Mouse (Mus musculus) left cerebral cortex, postnatal 25 days (tissue): ENCODE results near the gene A230050P20Rik. TPM values are rescaled to one million over a fixed set of nuclear protein-coding genes. Genes with fewer than 3 reads are reported as not detected.
A peak's percentile ranks its signal among the peaks of the same experiment; 100 is the strongest.

Experiments used
- DNase-seq, 2 experiments: peaks; one replicate each; pipeline ENCODE4 v3.0.0; 2022; ENCODE audit warnings: low spot score in 2 of 2, mixed read lengths in 1 of 2
- intact Hi-C: fragments of 180-260 bp; cut with DNase I; formaldehyde crosslinking; loops from one replicate; pipeline ENCODE4 v1.15.1; 2025
- total RNA-seq, 2 experiments: library from RNA; stranded (reverse); gene quantifications; 2 replicates each; pipeline ENCODE4 v1.2.3; 2021

A230050P20Rik gene
- total RNA-seq, 2 experiments from 2014 or later: 60.1 to 69.1 TPM

DNA sequence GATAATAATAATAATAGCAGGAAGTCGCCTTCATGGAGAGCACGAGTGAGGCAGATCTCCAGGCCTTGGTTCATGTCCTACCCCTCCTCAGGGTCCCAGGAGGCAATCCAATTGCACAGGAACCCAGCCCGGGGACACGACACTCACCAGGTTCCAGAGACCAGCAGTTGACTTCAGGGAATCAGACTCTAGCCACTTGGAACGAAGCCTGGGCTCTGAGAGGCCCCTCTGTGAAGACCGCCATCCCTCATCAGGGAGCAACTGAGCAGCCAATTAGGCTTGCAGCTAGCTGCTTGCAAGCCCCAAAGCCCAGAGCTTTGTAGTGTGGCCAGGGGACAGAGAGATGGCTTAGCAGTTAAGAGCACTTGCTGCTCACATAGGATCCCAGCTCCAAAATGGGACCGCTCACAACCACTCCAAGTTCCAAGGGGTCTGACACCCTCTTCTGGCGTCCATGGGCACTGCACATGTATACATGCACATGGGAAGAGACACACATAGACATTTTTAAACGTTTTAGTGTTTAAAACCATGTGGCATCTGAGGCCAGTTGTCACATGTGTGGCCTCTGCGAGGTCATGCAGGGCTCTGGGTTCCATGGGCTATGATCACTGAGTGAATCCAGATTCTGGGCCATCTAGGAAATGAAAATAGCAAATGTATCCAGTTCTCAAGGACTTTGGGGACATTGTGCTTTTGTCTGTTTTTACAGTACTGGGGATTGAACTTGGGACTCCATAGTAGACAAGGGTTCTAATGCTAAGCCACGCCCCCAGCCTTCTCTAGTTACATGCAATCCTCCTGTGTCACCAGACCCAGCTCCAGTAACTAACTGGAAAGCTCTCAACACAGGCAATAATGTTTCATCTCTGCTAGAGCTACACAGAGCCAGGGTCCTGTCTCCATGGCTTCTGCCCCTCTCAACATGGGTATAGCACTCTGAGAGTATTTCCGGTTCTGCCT lies 2.0 kb downstream of the A230050P20Rik start:
- intact Hi-C loops: no loop called here
- DNase-seq: no peak

DNA sequence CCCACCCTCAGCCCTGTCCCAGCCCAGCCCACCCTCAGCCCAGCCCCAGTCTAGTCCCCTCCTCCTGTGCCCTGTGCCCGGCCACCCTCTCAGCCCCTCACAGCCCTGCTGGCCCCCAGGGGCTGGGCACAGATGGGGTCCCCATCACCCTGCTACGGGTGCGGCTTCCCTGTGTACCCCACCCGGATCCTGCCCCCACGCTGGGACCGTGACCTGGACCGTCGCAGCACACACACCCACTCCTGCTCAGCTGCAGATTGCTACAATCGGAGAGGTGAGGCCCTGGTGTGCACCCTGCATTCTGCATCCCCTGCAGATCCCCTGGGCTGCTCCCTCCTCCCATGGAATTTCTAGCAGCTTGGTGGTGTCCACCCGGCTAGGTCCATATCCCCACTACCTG lies 4.5 kb downstream of the A230050P20Rik start:
- DNase-seq: no peak
- intact Hi-C loops: no loop called here

DNA sequence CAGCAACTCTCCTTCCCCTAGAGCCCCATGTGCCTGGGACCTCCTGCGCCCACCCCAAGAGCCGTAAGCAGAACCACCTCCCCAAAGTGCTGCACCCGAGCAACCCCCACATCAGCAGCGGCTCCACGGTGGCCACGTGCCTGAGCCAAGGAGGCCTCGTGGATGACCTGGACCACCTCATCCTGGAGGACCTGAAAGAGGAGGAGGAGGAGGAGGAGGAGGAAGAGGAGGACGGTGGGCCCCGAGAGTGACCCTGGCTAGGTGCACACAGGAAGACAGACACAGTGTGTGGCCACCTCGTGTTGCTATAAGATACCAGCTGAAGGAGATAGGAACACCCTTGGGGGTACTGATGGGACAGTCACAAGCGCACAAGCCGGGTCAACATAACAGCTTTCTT lies 5.1 kb downstream of the A230050P20Rik start:
- DNase-seq: no peak
- intact Hi-C loops: no loop called here

- intact Hi-C loops: no loop called here
- DNase-seq: peak; percentile 53 to 86
Measured at GRCm38 (mm10) chr9:20875021-20875790, 6.8 kb downstream of the A230050P20Rik start.

DNA sequence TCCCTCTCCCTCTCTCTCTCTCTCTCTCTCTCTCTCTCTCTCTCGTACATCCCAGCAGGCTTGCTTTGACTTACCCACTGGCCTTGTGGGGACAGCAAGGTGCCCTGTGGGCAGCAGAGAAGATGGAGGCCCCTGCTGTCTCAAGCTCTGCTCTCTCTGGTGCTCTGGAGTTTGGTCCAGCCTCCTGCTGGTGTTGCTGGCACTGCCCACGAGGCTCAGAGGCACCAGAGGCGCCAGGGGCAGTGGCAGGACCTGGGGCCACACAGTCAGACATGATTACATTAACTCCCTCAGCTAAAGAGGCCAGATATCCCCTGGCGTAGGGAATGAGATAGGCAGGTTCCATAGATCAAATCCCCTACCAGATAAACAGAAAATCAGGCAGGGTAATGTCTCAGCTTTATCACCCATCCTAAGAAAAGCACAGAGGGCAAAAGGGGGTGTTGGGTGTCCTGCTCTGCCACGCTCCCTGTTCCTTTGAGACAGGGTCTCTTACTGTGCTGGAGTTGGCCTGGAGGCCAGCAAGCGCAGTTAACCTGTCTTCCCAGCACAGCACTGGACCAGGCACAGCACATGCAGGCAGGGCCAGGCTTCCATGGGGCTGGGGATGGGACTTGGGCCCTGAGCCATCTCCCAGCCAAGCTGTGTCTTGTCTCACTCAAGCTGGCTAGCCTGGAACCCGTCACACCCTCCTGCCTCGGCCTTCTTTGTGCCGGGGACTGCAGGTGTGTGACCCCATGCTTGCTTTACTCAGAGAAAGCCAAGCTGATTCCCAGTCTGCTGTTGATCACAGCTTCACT lies 8.1 kb downstream of the A230050P20Rik start:
- intact Hi-C loops: no loop called here
- DNase-seq: no peak

DNA sequence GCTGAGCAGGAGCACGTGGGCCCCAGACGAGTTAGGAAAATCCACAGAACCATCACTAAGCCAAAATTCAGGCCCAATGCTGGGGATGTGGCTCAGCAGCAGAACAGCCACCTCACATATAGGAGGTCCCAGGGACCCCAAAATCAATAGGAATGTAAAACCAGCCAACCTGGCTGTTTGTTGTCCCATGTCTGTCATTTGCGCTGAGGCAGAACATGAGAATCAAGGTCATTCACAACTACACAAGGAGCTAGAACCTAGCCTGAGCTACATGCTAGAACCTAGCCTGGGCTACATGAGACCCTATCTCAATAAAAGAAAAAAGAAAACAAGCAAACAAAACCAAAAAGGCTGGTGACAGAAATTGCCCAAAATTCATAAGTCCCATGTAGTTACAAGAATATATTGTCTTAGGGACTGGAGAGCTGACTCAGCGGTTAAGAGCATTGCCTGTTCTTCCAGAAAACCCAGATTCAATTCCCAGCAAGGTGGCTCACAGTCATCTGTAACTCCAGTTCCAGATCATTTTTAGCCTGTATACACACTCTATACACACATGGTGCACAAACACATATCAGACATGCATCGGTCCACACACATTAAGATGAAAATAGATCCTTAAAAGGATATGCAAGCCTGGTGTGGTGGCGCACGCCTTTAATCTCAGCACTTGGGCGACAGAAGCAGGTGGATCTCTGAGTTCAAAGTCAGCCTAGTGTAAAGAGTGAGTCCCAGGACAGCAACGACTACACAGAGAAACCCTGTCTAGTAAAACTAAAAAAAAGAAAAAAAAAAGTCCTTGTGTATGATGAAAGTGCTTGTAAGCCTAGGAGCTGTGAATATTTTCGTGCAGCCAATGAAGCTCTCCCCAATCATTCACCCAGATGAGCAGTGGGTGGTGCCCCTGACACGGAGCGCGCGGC lies 8.9 kb downstream of the A230050P20Rik start:
- intact Hi-C loops: loop anchor here (1.0 kb wide), 1 partner anchor 9 kb away; no protein-coding TSS in a partner anchor
- DNase-seq: no peak

- intact Hi-C loops: loop anchor here (1.0 kb wide), 1 partner anchor 8 kb away; no protein-coding TSS in a partner anchor
- peak; percentile 100 for DNase-seq
Measured at GRCm38 (mm10) chr9:20878041-20878709, 9.7 kb downstream of the A230050P20Rik start.

DNA sequence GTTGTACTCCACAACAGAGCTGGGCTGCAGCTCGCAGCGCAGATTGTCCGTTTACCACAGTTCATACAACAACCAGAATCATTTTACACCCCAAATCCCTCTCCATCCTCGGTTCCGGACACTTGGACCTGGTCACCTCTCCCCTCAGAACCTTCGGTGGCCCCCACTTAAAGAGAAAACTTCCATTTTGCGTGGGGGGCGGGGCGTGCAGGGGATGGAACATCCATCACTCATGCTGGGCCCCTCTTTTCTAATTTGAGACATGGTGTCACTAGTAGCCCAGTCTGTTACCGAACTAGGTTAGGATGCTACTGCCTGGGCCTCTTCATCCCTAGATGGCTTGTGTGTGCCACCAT lies 10.2 kb downstream of the A230050P20Rik start:
- DNase-seq: no peak
- intact Hi-C loops: loop anchor here (1.0 kb wide), 1 partner anchor 8 kb away; no protein-coding TSS in a partner anchor

DNA sequence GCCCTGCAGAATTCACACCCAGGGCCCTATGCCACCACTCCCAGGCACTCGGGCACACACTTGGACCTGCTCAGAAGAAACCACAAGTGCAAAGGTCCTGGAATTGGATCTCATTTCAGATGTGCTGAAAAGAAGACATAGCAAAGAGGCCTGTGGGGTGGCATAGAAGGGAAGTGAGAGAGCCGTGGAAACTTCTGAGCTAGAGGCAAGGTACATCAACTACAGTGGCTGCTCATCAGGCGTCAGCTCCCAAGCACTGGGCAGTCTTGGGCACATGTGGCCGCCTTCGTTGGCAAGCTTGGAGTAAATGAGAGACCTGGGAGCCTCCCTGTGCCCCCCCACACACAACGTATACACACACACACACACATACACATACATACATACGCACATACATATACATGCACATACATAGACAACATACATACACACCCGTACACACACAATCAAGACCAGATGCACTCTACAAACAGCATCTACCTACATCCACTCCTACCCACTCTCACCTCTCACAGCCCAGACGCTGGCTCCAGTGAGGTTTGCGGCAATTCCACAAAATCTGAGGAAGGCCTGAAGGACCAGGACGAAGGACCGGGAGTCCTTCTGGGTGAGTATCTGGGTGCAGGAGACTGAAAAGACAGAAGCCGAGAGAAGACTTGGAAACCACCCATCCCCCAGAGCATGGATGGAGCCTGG lies 10.8 kb downstream of the A230050P20Rik start, which contains the start of gene Angptl6:
Gene Angptl6 (minus strand): TSS at position 631 of the 696 bp plus-strand sequence.
- intact Hi-C loops: no loop called here
- no peak for DNase-seq

- intact Hi-C loops: loop anchor here (1.0 kb wide), 1 partner anchor 8 kb away; no protein-coding TSS in a partner anchor
- no peak for DNase-seq
Measured at GRCm38 (mm10) chr9:20886563-20886962, 18.1 kb downstream of the A230050P20Rik start.

DNA sequence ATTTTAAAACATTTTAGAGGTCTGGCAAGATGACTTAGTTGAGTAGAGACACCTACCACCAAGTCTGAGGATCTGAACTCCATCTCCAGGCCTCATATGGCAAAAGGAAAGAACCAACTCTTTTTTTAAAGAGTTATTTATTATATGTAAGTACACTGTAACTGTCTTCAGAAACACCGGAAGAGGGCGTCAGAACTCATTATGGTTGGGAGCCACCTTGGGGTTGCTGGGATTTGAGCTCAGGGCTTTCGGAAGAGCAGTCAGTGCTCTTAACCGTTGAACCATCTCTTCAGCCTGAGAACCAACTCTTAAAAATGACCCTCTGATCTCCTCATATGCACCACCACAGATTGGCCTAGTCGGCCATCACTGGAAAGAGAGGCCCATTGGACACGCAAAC lies 18.7 kb downstream of the A230050P20Rik start:
- intact Hi-C loops: no loop called here
- no peak for DNase-seq

GRCm38 (mm10) chr9:20887704-20888385 lies 19.4 kb downstream of the A230050P20Rik start, which contains the start of gene Ppan:
Gene Ppan (plus strand): TSS chr9:20888175.
- intact Hi-C loops: no loop called here
- peak; percentile 97 to 98 for DNase-seq

- DNase-seq: no peak
- intact Hi-C loops: no loop called here
Measured at GRCm38 (mm10) chr9:20888386-20888765, 19.9 kb downstream of the A230050P20Rik start.

DNA sequence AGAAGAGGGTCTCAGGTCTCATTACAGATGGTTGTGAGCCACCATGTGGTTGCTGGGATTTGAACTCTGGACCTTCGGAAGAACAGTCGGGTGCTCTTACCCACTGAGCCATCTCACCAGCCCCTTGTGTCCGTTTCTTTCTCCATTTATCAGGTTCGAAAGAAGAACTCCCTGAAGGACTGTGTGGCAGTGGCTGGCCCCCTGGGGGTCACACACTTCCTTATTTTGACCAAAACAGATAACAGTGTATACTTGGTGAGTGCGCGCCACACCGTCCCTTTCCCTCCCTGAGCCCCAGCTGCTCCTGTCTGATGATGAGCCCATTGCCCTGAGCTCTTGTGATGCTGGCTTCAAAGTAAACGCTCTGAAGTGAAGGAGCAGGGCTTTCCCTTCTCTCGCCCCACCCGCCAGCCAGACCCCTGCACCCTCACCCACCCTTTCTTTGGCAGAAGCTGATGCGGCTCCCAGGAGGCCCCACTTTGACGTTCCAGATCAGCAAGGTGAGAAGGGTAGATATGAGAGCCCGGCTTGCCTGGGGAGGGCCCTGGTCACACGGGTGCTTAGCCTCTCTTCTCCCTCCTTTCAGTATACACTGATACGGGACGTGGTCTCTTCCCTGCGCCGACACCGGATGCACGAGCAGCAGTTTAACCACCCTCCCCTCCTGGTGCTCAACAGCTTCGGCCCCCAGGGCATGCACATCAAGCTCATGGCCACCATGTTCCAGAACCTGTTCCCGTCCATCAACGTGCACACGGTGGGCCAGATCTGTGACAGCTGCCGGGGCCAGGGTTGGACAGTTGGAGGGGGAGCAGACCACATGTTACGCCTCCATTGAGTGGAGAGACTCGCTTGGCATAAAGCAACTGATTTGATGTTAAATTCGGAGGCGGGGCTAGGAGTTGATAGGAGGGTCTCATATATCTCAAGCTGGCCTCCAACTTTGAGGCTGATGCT lies 21.0 kb downstream of the A230050P20Rik start:
- no peak for DNase-seq
- intact Hi-C loops: no loop called here

DNA sequence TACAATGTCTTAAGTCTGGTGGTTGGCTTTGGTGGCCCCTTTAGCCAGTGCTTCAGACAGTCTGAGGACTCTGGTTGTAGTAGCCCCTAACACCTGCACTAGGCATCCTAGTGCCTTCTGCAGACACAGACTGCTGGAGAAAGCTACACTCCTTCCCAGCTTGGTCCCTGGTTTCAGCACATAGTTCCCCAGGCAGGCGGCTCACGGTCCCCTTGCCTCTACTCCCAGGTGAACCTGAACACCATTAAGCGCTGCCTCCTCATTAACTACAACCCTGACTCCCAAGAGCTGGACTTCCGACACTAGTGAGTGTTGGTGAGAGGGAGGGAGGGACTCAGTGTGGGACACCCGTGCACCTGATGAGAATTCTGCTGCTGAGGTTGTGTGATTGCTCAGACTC lies 22.0 kb downstream of the A230050P20Rik start:
- no peak for DNase-seq
- intact Hi-C loops: no loop called here
